Mouse (Mus musculus) ES-E14 (cell line): ENCODE data around the gene Mea1. TPM values are rescaled to one million over a fixed set of nuclear protein-coding genes. Genes with fewer than 3 reads are reported as not detected.

Source experiments
- DNase-seq: peaks from one replicate; pipeline ENCODE4 v3.0.0-alpha.2; 2013; ENCODE audit warnings: low read depth, low spot score
- H3K27ac ChIP-seq: 2 replicates; pipeline ENCODE4 v1.5.1; 2012; ENCODE audit warnings: low read depth, mild to moderate bottlenecking, low read length, moderate library complexity, mixed read lengths; ENCODE audit not compliant: poor library complexity, insufficient read depth, severe bottlenecking
- H3K36me3 ChIP-seq: 2 replicates; pipeline ENCODE4 v1.6.1; 2012; ENCODE audit warnings: mild to moderate bottlenecking, low read length, moderate library complexity, mixed read lengths; ENCODE audit not compliant: control insufficient read depth, poor library complexity, insufficient read depth, severe bottlenecking
- H3K4me1 ChIP-seq, 2 experiments: fragments of 150-350 bp in 1 of 2; sonication (generic) in 1 of 2; 2 replicates each; pipeline ENCODE4 v1.6.1; 2012; ENCODE audit warnings: low read length in 2 of 2, mild to moderate bottlenecking in 1 of 2, mixed read lengths in 1 of 2; ENCODE audit not compliant: control insufficient read depth in 2 of 2, insufficient read depth in 2 of 2, poor library complexity in 1 of 2
- H3K4me3 ChIP-seq, 2 experiments: fragments of 150-350 bp in 1 of 2; sonication (generic) in 1 of 2; 2 replicates each; pipeline ENCODE4 v1.5.1; 2012; ENCODE audit warnings: low read length in 2 of 2, low read depth in 1 of 2, mild to moderate bottlenecking in 1 of 2, mixed read lengths in 1 of 2; ENCODE audit not compliant: insufficient read depth in 1 of 2, poor library complexity in 1 of 2, severe bottlenecking in 1 of 2
- H3K9ac ChIP-seq: 2 replicates; pipeline ENCODE4 v1.6.1; 2012; ENCODE audit warnings: low read depth, mild to moderate bottlenecking, low read length, mixed read lengths; ENCODE audit not compliant: poor library complexity, insufficient read depth, severe bottlenecking
- H3K9me3 ChIP-seq: fragments of 150-350 bp; sonication (generic); 2 replicates; pipeline ENCODE4 v1.6.1; 2012; ENCODE audit warnings: low read depth, mild to moderate bottlenecking, low read length; ENCODE audit not compliant: control insufficient read depth, insufficient read depth
- CHD2 ChIP-seq: IDR thresholded peaks from 2 replicates; pipeline ENCODE4 v1.6.1; 2014; ENCODE audit warnings: mild to moderate bottlenecking, low read depth, low read length, inconsistent platforms
- HCFC1 ChIP-seq: IDR thresholded peaks from 2 replicates; pipeline ENCODE4 v1.6.1; 2012; ENCODE audit warnings: low read length, inconsistent platforms, borderline replicate concordance; ENCODE audit not compliant: insufficient read depth
- MAFK ChIP-seq: IDR thresholded peaks from 2 replicates; pipeline ENCODE4 v1.6.1; 2014; ENCODE audit warnings: mild to moderate bottlenecking, low read depth, low read length, inconsistent platforms; ENCODE audit not compliant: insufficient read depth
- ZC3H11A ChIP-seq: IDR thresholded peaks from 2 replicates; pipeline ENCODE4 v1.6.1; 2012; ENCODE audit warnings: low read depth, mild to moderate bottlenecking, inconsistent platforms, low read length, borderline replicate concordance
- ZNF384 ChIP-seq: IDR thresholded peaks from 2 replicates; pipeline ENCODE4 v1.6.1; 2012; ENCODE audit warnings: low read depth, low read length, inconsistent platforms
- in situ Hi-C, 2 experiments: fragments of 600-800 bp; cut with MboI; formaldehyde crosslinking; loops; one replicate each; pipeline ENCODE4 v1.15.1; 2025; ENCODE audit warnings: low sequenced_read_pairs in 2 of 2, inconsistent platforms in 1 of 2; ENCODE audit not compliant: unreplicated experiment in 2 of 2
- total RNA-seq: library from RNA; depleted of rRNA; stranded (reverse); fragments of 300-350 nt; gene quantifications from 2 replicates; pipeline ENCODE4 v1.2.3, GENCODE M21; 2012

Gene Mea1
- total RNA-seq, 1 experiment = 77.5 TPM

DNA sequence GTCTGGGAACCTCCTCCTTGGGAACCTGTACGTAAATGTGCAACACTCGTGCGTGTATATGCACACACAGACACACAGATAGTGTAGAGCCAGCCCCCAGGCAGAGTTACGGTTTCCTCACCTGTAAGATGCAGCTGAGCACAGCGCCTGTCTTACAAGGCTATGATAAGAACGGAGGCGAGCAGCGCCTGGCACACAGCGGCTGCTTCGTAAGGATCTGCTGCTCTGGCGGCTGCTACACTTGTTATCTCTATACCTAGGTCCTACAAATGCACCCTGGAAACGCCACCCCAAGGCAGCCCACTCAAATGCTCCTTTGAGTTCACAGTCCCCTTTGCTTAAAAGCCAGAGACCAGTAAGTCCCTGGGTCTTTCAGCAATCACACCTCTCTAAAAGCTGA, 12.1 kb downstream of the Mea1 start:
- Histone ChIP-seq H3K9ac (no peak overlapping the region), H3K4me1 (no peaks in the 10 kb centered on the region; a peak in 1 of 4 replicates), H3K4me3 (no peak overlapping the region), H3K36me3 (peaks cover 22% of the 10 kb centered on the region), H3K27ac (no peak overlapping the region), H3K9me3 (no peaks in the 10 kb centered on the region)
- no peak for DNase-seq
- in situ Hi-C loops = no loop called here
- TF ChIP-seq MAFK (peak; percentile 59; the same call in 1 of the 2 replicates), CHD2 (no peak)

GRCm38 (mm10) chr17:46691390-46691789, 12.8 kb downstream of the Mea1 start:
- no peak for TF ChIP-seq CHD2
- TF ChIP-seq ZC3H11A = no peak
- no peak for TF ChIP-seq HCFC1
- no peak for TF ChIP-seq MAFK
- no peak for TF ChIP-seq ZNF384
- Histone ChIP-seq H3K9me3 (no peaks in the 10 kb centered on the region), H3K4me3 (no peak overlapping the region), H3K36me3 (peaks cover 16% of the 10 kb centered on the region), H3K4me1 (no peaks in the 10 kb centered on the region; a peak in 1 of 4 replicates), H3K27ac (no peak overlapping the region), H3K9ac (no peak overlapping the region)
- no peak for DNase-seq
- in situ Hi-C loops = no loop called here

DNA sequence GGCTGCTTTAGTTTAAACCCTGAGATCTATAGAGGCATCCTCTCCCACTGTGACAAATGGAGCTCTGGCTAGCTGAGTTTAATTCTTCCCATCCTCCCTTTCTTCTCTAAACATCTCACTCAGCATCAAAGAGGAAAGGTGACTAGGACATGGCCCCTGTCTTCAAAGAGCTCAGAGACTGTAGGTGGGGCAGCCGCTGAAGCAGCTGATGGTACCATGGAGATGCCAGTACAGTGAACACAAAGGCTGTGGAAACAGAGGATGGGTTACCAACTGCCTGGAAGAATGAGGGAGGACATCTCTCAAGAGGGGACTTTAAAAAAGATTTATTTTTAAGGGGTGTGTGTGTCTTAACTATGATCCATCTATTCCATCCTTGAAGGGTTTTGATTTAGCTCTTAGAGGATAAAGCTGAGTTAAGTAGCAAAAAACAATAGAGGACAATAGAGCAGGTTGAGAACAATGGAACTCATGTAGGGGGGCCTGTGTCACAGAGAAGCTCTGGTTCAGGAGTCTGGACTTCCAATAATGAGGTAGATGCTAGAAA, 16.0 kb downstream of the Mea1 start:
- TF ChIP-seq HCFC1 (no peak), MAFK (no peak), ZNF384 (no peak), ZC3H11A (no peak), CHD2 (no peak)
- no peak overlapping the region for H3K9ac ChIP-seq
- H3K27ac ChIP-seq = no peak overlapping the region
- 0 out of 4 replicates have a peak, but pooled peaks cover 0 to 2% of the 10 kb centered on the region in 2 experiments for H3K4me1 ChIP-seq
- peaks cover 9% of the 10 kb centered on the region; the same call in 1 of the 2 replicates for H3K36me3 ChIP-seq
- no peak for DNase-seq
- in situ Hi-C loops = no loop called here
- H3K9me3 ChIP-seq = no peaks in the 10 kb centered on the region
- no peak overlapping the region for H3K4me3 ChIP-seq

- DNase-seq = no peak
- H3K27ac ChIP-seq = no peak overlapping the region
- in situ Hi-C loops = no loop called here
- no peak overlapping the region for H3K4me3 ChIP-seq
- peaks cover 2 to 9% of the 10 kb centered on the region in 2 experiments; a peak in 3 of 4 replicates for H3K4me1 ChIP-seq
- H3K36me3 ChIP-seq = peaks cover 13% of the 10 kb centered on the region; the same call in 1 of the 2 replicates
- no peak for TF ChIP-seq ZNF384
- no peak for TF ChIP-seq CHD2
- no peak for TF ChIP-seq HCFC1
- TF ChIP-seq ZC3H11A = no peak
- TF ChIP-seq MAFK = no peak
- H3K9me3 ChIP-seq = no peaks in the 10 kb centered on the region
- H3K9ac ChIP-seq = no peak overlapping the region
These were observed 19.9 kb downstream of the Mea1 start for GRCm38 (mm10) chr17:46698515-46698914.

DNA sequence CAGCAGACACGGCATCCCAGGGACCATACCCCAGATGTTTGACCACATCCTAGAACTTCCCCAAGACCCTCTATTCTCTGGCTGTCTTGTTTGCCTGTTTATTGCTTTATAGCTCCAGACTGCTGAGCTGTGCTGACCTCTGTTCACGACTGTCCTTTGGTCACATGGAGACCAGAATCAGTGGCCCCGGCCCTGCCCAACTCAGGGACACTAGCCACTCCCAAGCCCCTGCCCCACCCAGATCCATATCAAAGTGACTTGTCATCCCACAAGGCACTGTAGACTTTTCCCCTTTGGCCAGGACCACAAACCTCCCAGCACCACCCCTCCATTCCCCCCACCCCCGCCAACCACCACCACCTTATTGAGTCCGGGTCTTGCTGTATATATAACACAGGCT, 20.7 kb downstream of the Mea1 start:
- H3K4me3 ChIP-seq = no peak overlapping the region
- H3K27ac ChIP-seq = no peak overlapping the region
- DNase-seq = no peak
- TF ChIP-seq HCFC1 (no peak), ZC3H11A (no peak), ZNF384 (no peak), MAFK (no peak), CHD2 (no peak)
- no peaks in the 10 kb centered on the region for H3K9me3 ChIP-seq
- peaks cover 13% of the 10 kb centered on the region; the same call in 1 of the 2 replicates for H3K36me3 ChIP-seq
- H3K4me1 ChIP-seq = peaks cover 7 to 12% of the 10 kb centered on the region in 2 experiments; a peak in 3 of 4 replicates
- in situ Hi-C loops = no loop called here
- H3K9ac ChIP-seq = no peak overlapping the region
